Mouse (Mus musculus) erythroblast, embryonic 14.5 days (primary cell): Measurements from ENCODE around the gene Agpat1.

Experiments used
- GATA1 ChIP-seq: IDR thresholded peaks from 2 replicates; pipeline ENCODE4 v1.6.1; 2012; ENCODE audit warnings: low read length, inconsistent platforms, mixed read lengths
- TAL1 ChIP-seq: IDR thresholded peaks from 3 replicates; pipeline ENCODE4 v1.6.1; 2012; ENCODE audit warnings: low read length, inconsistent platforms, mixed read lengths

DNA sequence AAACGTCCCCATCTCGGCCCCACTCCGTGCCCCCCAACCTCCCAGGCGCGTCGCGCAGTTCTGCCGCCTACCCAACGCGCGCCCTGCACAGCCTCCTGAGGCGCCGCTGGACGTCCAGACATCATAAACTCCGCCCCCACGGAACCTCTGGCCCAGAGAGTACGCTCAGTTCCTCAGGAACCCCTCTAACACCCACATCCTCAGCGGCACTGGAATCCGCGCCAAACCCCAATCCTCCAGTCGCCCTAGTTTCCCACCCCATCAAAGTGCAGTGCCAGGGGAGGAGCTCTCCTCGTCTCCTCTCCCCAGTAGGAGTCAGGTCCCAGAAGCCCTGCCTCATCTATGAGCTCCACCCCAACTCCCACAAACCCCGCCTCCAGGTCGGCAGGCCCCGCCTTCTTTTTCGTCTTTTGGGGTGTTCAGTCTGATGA lies 28.2 kb downstream of the Agpat1 start:
- no peak for TF ChIP-seq TAL1
- no peak for TF ChIP-seq GATA1
